Mouse (Mus musculus): ENCODE measurements around the gene Lhfpl2. TPM values are rescaled to one million over a fixed set of nuclear protein-coding genes. Genes with fewer than 3 reads are reported as not detected.

Lhfpl2 gene
- total RNA-seq, 2 experiments from 2014 or later: 25.2 to 27.3 TPM

GRCm38 (mm10) chr13:94172533-94173310 lies 115.1 kb downstream of the Lhfpl2 start:
- DNase-seq (ENCODE audit: low spot score in 2 of 2): peak; percentile 11 to 51

GRCm38 (mm10) chr13:94173633-94174576 lies 116.3 kb downstream of the Lhfpl2 start:
- DNase-seq (ENCODE audit: low spot score in 2 of 2): peak; percentile 33 to 71

- no peak for DNase-seq (ENCODE audit: low spot score in 2 of 2)
These were observed 117.1 kb downstream of the Lhfpl2 start for GRCm38 (mm10) chr13:94174577-94175279.

- no peak for DNase-seq (ENCODE audit: low spot score in 2 of 2)
These were observed 117.9 kb downstream of the Lhfpl2 start for GRCm38 (mm10) chr13:94175379-94176050.

- DNase-seq (ENCODE audit: low spot score in 2 of 2): peak in 1 of 2 experiments; percentile 58
These were observed 119.6 kb downstream of the Lhfpl2 start for GRCm38 (mm10) chr13:94177148-94177547.

- DNase-seq (ENCODE audit: low spot score in 2 of 2): peak; percentile 83 to 90
These were observed 120.9 kb downstream of the Lhfpl2 start for GRCm38 (mm10) chr13:94178401-94179040.

- DNase-seq (ENCODE audit: low spot score in 2 of 2): no peak
These were observed 123.2 kb downstream of the Lhfpl2 start for GRCm38 (mm10) chr13:94180477-94181420.

- DNase-seq (ENCODE audit: low spot score in 2 of 2): no peak
These were observed 124.4 kb downstream of the Lhfpl2 start for GRCm38 (mm10) chr13:94182026-94182425.

GRCm38 (mm10) chr13:94183372-94184021 lies 125.9 kb downstream of the Lhfpl2 start:
- DNase-seq (ENCODE audit: low spot score in 2 of 2): no peak

GRCm38 (mm10) chr13:94184726-94185456 lies 127.3 kb downstream of the Lhfpl2 start:
- DNase-seq (ENCODE audit: low spot score in 2 of 2): no peak

- DNase-seq (ENCODE audit: low spot score in 2 of 2): no peak
These were observed 128.0 kb downstream of the Lhfpl2 start for GRCm38 (mm10) chr13:94185631-94186030.

- DNase-seq (ENCODE audit: low spot score in 2 of 2): no peak
These were observed 130.8 kb downstream of the Lhfpl2 start for GRCm38 (mm10) chr13:94188200-94189086.

GRCm38 (mm10) chr13:94190386-94190785 lies 132.8 kb downstream of the Lhfpl2 start:
- DNase-seq (ENCODE audit: low spot score in 2 of 2): no peak

GRCm38 (mm10) chr13:94193227-94193626 lies 135.6 kb downstream of the Lhfpl2 start:
- DNase-seq (ENCODE audit: low spot score in 2 of 2): no peak

- DNase-seq (ENCODE audit: low spot score in 2 of 2): no peak
These were observed 141.0 kb downstream of the Lhfpl2 start for GRCm38 (mm10) chr13:94198616-94199015.

- DNase-seq (ENCODE audit: low spot score in 2 of 2): no peak
These were observed 142.2 kb downstream of the Lhfpl2 start for GRCm38 (mm10) chr13:94199829-94200228.

- peak in 1 of 2 experiments; percentile 35 for DNase-seq (ENCODE audit: low spot score in 2 of 2)
These were observed 147.6 kb downstream of the Lhfpl2 start for GRCm38 (mm10) chr13:94205234-94205633.
